Mouse (Mus musculus): Measurements from ENCODE around the gene Med16. TPM values are rescaled to one million over a fixed set of nuclear protein-coding genes. Genes with fewer than 3 reads are reported as not detected.

The Med16 gene
- total and polyA plus RNA-seq, 2 experiments from 2014 or later = 55.3 to 79.6 TPM

DNA sequence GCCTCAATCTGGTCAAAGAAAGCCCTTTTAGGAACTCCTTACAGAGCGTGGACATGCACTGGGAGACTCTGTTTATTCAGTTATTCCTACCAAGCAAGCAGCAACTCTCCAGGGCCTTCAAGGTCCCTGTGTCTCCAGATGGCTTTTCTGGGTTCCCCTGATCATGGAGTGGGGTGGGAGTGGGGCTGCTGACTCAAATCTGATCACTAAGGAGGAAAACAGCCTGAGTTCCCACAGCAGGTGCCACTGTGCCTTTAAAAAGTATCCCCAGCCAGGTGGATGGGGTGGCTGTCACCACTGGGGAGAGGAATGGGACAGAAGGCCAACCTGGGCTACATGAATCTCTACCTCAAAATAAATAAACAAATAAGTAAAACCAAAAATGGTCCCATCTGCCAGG is 34.3 kb upstream of the Med16 start:
- H3K9ac ChIP-seq (replicated peaks; ENCODE audit: low read length, poor library complexity, severe bottlenecking) = no peak overlapping the region
- no peak for TF ChIP-seq CTCF (IDR thresholded peaks at IDR 0.05)
- H3K4me2 ChIP-seq (ENCODE audit: low read depth, low read length, poor library complexity, severe bottlenecking) = no peak overlapping the region
- H3K36me3 ChIP-seq (ENCODE audit: insufficient read depth, low read length) = peaks cover 4% of the 10 kb centered on the region; the same call in 1 of the 2 replicates
- no peak overlapping the region for H3K4me3 ChIP-seq (ENCODE audit: low read depth, low read length)
- H3K27ac ChIP-seq (ENCODE audit: low read depth, low read length) = no peak overlapping the region
- 95% methylated on average over 1 of the region's 1 CpGs for WGBS
- no peaks in the 10 kb centered on the region for H3K27me3 ChIP-seq (ENCODE audit: insufficient read depth, low read length)
- ATAC-seq (ENCODE audit: low FRiP score) (no peak), DNase-seq (ENCODE audit: low spot score) (no peak)
- H3K9me3 ChIP-seq (ENCODE audit: low read length) = no peaks in the 10 kb centered on the region
- H3K4me1 ChIP-seq (ENCODE audit: insufficient read depth, low read length) = no peaks in the 10 kb centered on the region

DNA sequence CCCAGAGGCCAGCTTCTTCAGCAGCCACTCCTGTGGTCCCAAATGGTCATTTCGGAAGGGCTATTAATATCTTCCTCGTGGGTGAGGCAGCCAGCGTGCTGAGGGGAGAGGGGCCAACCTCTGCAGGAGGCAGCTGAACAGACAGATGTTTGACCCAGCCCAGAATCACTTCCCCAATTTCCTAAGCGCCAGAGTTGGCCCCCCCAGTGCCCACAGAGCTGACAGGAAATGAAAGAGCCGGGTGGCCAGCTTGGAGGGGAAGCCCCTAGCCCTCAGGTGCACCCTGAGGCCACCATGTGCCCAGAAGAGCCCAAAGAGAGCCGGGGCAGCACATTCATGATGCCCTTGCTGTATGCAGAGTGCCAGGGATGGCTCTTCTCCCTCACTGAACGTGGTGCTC is 32.0 kb upstream of the Med16 start:
- H3K9me3 ChIP-seq (ENCODE audit: low read length) = no peaks in the 10 kb centered on the region
- 80% methylated on average over 7 of the region's 7 CpGs for WGBS
- no peak for ATAC-seq (ENCODE audit: low FRiP score)
- H3K4me3 ChIP-seq (ENCODE audit: low read depth, low read length) = no peak overlapping the region
- H3K27me3 ChIP-seq (ENCODE audit: insufficient read depth, low read length) = no peaks in the 10 kb centered on the region
- H3K4me2 ChIP-seq (ENCODE audit: low read depth, low read length, poor library complexity, severe bottlenecking) = no peak overlapping the region
- no peaks in the 10 kb centered on the region for H3K4me1 ChIP-seq (ENCODE audit: insufficient read depth, low read length)
- H3K27ac ChIP-seq (ENCODE audit: low read depth, low read length) = no peak overlapping the region
- H3K9ac ChIP-seq (replicated peaks; ENCODE audit: low read length, poor library complexity, severe bottlenecking) = no peak overlapping the region
- no peak for DNase-seq (ENCODE audit: low spot score)
- 0 out of 2 replicates have a peak, but pooled peaks cover 7% of the 10 kb centered on the region for H3K36me3 ChIP-seq (ENCODE audit: insufficient read depth, low read length)
- TF ChIP-seq CTCF (IDR thresholded peaks at IDR 0.05) = no peak

DNA sequence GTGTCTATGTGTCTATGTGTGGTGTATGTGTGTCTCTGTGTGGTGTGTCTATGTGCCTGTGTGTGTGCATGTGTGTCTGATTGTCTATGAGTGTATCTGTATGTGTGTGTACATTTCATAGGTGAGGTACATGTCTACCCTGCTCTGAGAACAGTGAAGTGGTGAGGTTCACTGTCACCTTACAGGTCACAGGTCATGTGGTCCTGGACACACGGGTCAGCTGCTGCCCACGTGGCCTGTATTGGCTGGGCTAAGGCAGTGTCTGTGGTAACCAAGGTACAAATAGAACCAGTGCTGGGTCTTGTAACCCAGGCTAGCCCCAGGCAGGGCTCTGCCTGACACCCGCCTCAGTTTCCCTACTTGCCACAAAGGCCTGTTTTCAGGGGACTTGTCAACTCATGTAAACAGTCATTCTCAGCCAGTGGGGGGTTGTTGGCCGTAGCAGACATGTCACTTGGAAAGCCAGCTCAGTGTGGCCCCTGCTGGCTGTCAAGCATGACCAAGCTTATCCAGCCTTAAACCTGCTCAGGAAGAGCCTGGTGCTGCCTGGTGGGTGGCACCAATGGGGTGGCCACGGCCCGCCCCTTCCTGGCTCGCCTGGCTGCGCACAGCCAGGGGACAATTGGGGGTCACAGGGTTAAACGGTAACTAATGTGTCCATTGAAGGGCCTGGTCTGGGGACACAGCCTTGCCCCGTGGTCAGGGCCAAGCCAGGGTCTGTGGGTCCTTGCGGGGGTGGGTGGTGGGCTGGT is 29.2 kb upstream of the Med16 start:
- no peak for TF ChIP-seq CTCF (IDR thresholded peaks at IDR 0.05)
- Histone ChIP-seq H3K27me3 (ENCODE audit: insufficient read depth, low read length) (no peaks in the 10 kb centered on the region), H3K36me3 (ENCODE audit: insufficient read depth, low read length) (0 out of 2 replicates have a peak, but pooled peaks cover 11% of the 10 kb centered on the region), H3K9me3 (ENCODE audit: low read length) (no peaks in the 10 kb centered on the region), H3K4me3 (ENCODE audit: low read depth, low read length) (no peak overlapping the region), H3K27ac (ENCODE audit: low read depth, low read length) (no peak overlapping the region), H3K4me2 (ENCODE audit: low read depth, low read length, poor library complexity, severe bottlenecking) (no peak overlapping the region), H3K4me1 (ENCODE audit: insufficient read depth, low read length) (no peaks in the 10 kb centered on the region), H3K9ac (replicated peaks; ENCODE audit: low read length, poor library complexity, severe bottlenecking) (no peak overlapping the region)
- 56% methylated on average over 11 of the region's 11 CpGs for WGBS
- DNase-seq (ENCODE audit: low spot score) (no peak), ATAC-seq (ENCODE audit: low FRiP score) (no peak)

DNA sequence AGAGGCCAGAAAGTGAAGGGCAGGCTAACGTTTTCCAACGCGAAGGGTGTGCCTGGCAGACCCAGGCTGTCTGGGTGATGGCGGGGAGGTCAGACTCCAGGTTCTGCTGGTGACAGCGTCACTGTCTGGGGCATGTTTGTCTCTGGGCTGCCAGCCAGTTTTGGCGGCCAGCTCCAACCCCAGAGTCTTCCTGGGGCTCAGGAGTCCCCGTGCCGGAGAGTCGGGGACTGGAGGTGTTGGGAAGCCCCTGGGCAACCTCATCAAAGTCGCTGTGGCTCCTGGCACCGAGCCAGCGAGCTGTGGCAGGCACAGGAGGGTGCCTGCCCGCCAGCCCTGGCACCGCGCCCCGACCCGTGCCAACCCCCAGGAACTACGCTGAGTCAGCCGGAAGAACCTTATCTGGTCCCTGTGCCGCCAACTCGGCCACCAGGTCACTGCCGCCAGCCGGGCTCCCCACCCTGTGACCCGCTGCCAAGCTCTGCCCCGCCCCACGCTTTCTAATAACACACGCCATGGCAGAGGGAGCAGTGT is 28.3 kb upstream of the Med16 start:
- H3K9ac ChIP-seq (replicated peaks; ENCODE audit: low read length, poor library complexity, severe bottlenecking) = no peak overlapping the region
- H3K27ac ChIP-seq (ENCODE audit: low read depth, low read length) = no peak overlapping the region
- ATAC-seq (ENCODE audit: low FRiP score) = no peak
- H3K9me3 ChIP-seq (ENCODE audit: low read length) = no peaks in the 10 kb centered on the region
- peaks cover 13% of the 10 kb centered on the region; the same call in 1 of the 2 replicates for H3K36me3 ChIP-seq (ENCODE audit: insufficient read depth, low read length)
- no peaks in the 10 kb centered on the region for H3K4me1 ChIP-seq (ENCODE audit: insufficient read depth, low read length)
- 56% methylated on average over 27 of the region's 27 CpGs for WGBS
- TF ChIP-seq CTCF (IDR thresholded peaks at IDR 0.05) = no peak
- H3K4me3 ChIP-seq (ENCODE audit: low read depth, low read length) = no peak overlapping the region
- no peak overlapping the region for H3K4me2 ChIP-seq (ENCODE audit: low read depth, low read length, poor library complexity, severe bottlenecking)
- H3K27me3 ChIP-seq (ENCODE audit: insufficient read depth, low read length) = no peaks in the 10 kb centered on the region
- peak; percentile 47 for DNase-seq (ENCODE audit: low spot score)

DNA sequence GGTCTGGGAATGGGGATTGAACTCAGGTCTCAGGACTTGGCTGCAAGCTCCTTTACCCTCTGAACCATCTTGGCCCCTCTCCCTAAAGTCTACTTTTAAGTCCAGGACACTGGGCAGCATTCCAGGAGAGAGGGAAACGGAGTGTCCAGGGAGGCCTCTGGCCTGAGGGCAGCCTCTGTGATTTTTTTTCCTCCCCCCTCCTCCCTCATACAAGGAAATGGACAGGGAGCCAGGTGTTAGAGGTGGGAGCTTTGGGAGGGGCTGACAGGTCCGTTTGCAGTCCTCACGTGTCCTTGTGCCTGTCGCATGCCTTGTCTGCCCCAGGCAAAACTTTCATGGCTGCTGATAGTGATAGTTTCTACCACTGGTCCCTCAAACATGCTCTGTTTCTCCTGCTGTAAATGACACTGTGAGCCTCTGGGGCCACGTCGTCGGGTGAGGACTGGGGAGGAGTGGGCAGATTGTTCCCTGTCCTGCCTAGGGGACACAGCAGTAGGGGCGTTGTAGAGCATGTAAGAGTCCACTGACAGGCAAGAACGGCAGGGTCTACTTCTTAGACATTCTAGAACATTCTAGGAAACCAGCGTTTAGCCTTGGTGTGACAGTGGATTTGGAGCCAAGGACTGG is 27.7 kb upstream of the Med16 start:
- H3K4me1 ChIP-seq (ENCODE audit: insufficient read depth, low read length) = no peaks in the 10 kb centered on the region
- no peak for TF ChIP-seq CTCF (IDR thresholded peaks at IDR 0.05)
- no peak overlapping the region for H3K27ac ChIP-seq (ENCODE audit: low read depth, low read length)
- WGBS = 70% methylated on average over 10 of the region's 10 CpGs
- no peaks in the 10 kb centered on the region for H3K27me3 ChIP-seq (ENCODE audit: insufficient read depth, low read length)
- H3K36me3 ChIP-seq (ENCODE audit: insufficient read depth, low read length) = peaks cover 18% of the 10 kb centered on the region; the same call in 1 of the 2 replicates
- H3K9ac ChIP-seq (replicated peaks; ENCODE audit: low read length, poor library complexity, severe bottlenecking) = no peak overlapping the region
- DNase-seq (ENCODE audit: low spot score) (no peak), ATAC-seq (ENCODE audit: low FRiP score) (no peak)
- H3K4me2 ChIP-seq (ENCODE audit: low read depth, low read length, poor library complexity, severe bottlenecking) = no peak overlapping the region
- H3K4me3 ChIP-seq (ENCODE audit: low read depth, low read length) = no peak overlapping the region
- H3K9me3 ChIP-seq (ENCODE audit: low read length) = no peaks in the 10 kb centered on the region
